Mouse (Mus musculus): Measurements from ENCODE around the gene Carnmt1. TPM values are rescaled to one million over a fixed set of nuclear protein-coding genes. Genes with fewer than 3 reads are reported as not detected.

The Carnmt1 gene
- total RNA-seq, 1 experiment from 2014 or later, result 23.9 TPM

- peak; percentile 53 for DNase-seq
Measured at GRCm38 (mm10) chr19:18713357-18713756, 42.8 kb downstream of the Carnmt1 start.

- DNase-seq, result peak; percentile 39
Measured at GRCm38 (mm10) chr19:18716374-18716773, 45.8 kb downstream of the Carnmt1 start.

GRCm38 (mm10) chr19:18720337-18720736 lies 49.8 kb downstream of the Carnmt1 start:
- no peak for DNase-seq

GRCm38 (mm10) chr19:18725186-18725585 lies 54.6 kb downstream of the Carnmt1 start:
- no peak for DNase-seq

- no peak for DNase-seq
Measured at GRCm38 (mm10) chr19:18730255-18730654, 59.7 kb downstream of the Carnmt1 start.

GRCm38 (mm10) chr19:18731077-18731476 lies 60.5 kb downstream of the Carnmt1 start:
- DNase-seq, result no peak

GRCm38 (mm10) chr19:18735901-18736300 lies 65.3 kb downstream of the Carnmt1 start:
- DNase-seq, result no peak

- DNase-seq, result no peak
Measured at GRCm38 (mm10) chr19:18739146-18739545, 68.6 kb downstream of the Carnmt1 start.

- no peak for DNase-seq
Measured at GRCm38 (mm10) chr19:18743946-18744345, 73.4 kb downstream of the Carnmt1 start.

- no peak for DNase-seq
Measured at GRCm38 (mm10) chr19:18746576-18747340, 76.2 kb downstream of the Carnmt1 start.

GRCm38 (mm10) chr19:18747379-18747778 lies 76.8 kb downstream of the Carnmt1 start:
- DNase-seq, result no peak

GRCm38 (mm10) chr19:18749598-18750339 lies 79.2 kb downstream of the Carnmt1 start, which contains the start of gene Trpm6:
Gene Trpm6, plus strand, starts transcription at chr19:18749983.
- DNase-seq, result peak; percentile 6

Other genes starting within 250 kb of the Carnmt1 start
- gene Ostf1, start 38.9 kb upstream of the Carnmt1 start, total RNA-seq (2021), result 114 and 125 TPM in 2 replicates
- 11.8 and 12.5 TPM in 2 replicates for gene Nmrk1, start 38.8 kb upstream of the Carnmt1 start, total RNA-seq (2021)
- gene D030056L22Rik, start 42.4 kb downstream of the Carnmt1 start, total RNA-seq (2021), result 11.8 and 13.2 TPM in 2 replicates
- gene Trpm6, start 79.2 kb downstream of the Carnmt1 start, total RNA-seq (2021), result not detected in 2 replicates